Mouse (Mus musculus) spleen, adult 2 months (tissue): ENCODE results near the gene Spry1.

Experiments used
- CTCF ChIP-seq: fragments of 200-500 bp; IDR thresholded peaks from 2 replicates; pipeline ENCODE4 v1.5.1; 2011; ENCODE audit warnings: mild to moderate bottlenecking, inconsistent platforms; ENCODE audit not compliant: insufficient read depth, insufficient read length, insufficient replicate concordance; ENCODE audit errors: extremely low read depth
- POLR2A ChIP-seq: fragments of 200-500 bp; IDR thresholded peaks from 2 replicates; pipeline ENCODE4 v1.6.1; 2011; ENCODE audit warnings: low read depth, low read length, inconsistent platforms

DNA sequence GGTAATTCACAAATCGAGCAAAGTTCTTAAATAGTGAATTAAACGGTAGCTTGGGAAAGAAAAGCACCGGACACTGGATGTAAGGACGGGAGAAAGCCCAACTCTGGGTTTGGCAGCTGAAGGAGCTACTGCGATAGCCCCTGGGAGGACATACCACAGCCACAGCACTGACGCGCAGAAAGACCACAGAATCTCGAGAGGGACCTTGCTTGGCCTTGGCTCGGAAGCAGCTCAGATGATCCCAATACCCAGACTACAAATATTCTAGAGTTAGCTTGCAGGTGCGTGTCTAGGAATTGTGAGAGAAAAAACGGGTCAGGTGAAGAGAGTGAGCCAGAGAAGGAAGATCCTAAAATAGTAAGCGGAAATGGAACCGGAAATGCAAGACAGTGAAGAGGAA, 8.5 kb downstream of the Spry1 start:
- TF ChIP-seq CTCF (no peak), POLR2A (no peak)
